Mouse (Mus musculus) liver, adult 2 months (tissue): ENCODE measurements around the gene Prr7.

Experiments
- CTCF ChIP-seq: fragments of 200-500 bp; IDR thresholded peaks from 2 replicates; pipeline ENCODE4 v1.5.1; 2011; ENCODE audit warnings: low read depth, low read length, control low read depth
- POLR2A ChIP-seq: fragments of 200-500 bp; IDR thresholded peaks from 2 replicates; pipeline ENCODE4 v1.6.1; 2011; ENCODE audit warnings: low read length, control low read depth; ENCODE audit not compliant: insufficient read depth; ENCODE audit errors: extremely low read depth

- TF ChIP-seq CTCF (no peak), POLR2A (no peak)
Observed at GRCm38 (mm10) chr13:55474621-55475069, 10.6 kb downstream of the Prr7 start.
